Mouse (Mus musculus) splenic B cell, adult 2 months (primary cell): Measurements from ENCODE around the gene Zbtb32.

Experiments used
- DNase-seq: peaks from one replicate; pipeline ENCODE4 v3.0.0-alpha.2; 2011; ENCODE audit warnings: low read depth, low spot score
- H3K27me3 ChIP-seq: 2 replicates; pipeline ENCODE4 v1.6.1; 2012; ENCODE audit warnings: mild to moderate bottlenecking, low read length, moderate library complexity, mixed read lengths; ENCODE audit not compliant: control insufficient read depth, poor library complexity, insufficient read depth, severe bottlenecking
- H3K36me3 ChIP-seq: 2 replicates; pipeline ENCODE4 v1.6.1; 2012; ENCODE audit warnings: mild to moderate bottlenecking, low read length, moderate library complexity, mixed read lengths; ENCODE audit not compliant: control insufficient read depth, poor library complexity, insufficient read depth, severe bottlenecking

Zbtb32 gene

GRCm38 (mm10) chr7:30591605-30591951 lies 7.1 kb downstream of the Zbtb32 start:
- Histone ChIP-seq H3K36me3 (no peaks in the 10 kb centered on the region; the same call in 1 of the 2 replicates), H3K27me3 (no peaks in the 10 kb centered on the region)
- no peak for DNase-seq

GRCm38 (mm10) chr7:30590927-30591604 lies 7.6 kb downstream of the Zbtb32 start:
- DNase-seq: no peak
- no peaks in the 10 kb centered on the region for H3K27me3 ChIP-seq
- no peaks in the 10 kb centered on the region; the same call in 1 of the 2 replicates for H3K36me3 ChIP-seq

DNA sequence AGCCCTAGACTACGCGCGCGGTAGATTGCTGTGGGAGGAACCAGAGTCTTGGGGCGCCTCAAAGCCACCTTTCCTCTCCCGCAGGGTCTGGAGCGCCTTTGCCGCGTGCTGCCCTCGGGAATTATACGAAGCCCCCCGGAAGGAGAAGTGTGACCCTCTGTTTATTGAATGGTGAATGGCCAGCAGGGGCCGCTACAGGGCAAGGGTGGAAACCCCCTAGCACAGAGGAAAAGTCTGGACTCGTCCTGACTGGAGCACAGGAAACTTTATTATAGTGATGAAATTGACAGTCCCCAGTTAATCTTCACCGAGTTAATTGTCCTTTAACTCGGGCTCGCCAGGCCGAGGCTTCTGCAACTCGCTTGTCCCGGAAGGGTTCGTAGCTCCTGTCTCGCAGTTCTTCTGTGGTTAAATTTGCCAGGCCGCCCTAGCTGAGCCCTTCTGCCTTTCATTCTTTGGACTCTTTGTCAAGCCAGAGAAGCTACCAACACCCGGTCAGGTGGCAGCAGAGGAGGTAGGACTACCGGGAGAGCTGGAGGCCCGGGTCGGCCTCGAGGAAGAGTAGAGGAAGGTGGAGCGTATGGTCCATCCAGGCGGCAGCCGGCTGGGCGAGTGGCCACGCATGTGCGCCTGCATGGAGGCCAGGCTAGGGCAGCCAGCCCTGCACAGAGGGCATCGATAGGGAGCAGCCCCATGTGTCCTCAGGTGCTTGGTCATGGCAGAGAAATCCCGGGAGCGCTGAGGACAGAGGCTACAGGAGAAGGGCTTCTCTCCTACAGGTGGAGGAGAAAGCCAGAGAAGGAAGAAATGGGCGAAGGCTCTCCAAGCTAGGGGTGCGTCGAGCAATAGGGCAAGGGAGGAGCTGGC lies 9.0 kb downstream of the Zbtb32 start:
- no peaks in the 10 kb centered on the region; the same call in 1 of the 2 replicates for H3K36me3 ChIP-seq
- DNase-seq: peak; percentile 79
- H3K27me3 ChIP-seq: no peaks in the 10 kb centered on the region

DNA sequence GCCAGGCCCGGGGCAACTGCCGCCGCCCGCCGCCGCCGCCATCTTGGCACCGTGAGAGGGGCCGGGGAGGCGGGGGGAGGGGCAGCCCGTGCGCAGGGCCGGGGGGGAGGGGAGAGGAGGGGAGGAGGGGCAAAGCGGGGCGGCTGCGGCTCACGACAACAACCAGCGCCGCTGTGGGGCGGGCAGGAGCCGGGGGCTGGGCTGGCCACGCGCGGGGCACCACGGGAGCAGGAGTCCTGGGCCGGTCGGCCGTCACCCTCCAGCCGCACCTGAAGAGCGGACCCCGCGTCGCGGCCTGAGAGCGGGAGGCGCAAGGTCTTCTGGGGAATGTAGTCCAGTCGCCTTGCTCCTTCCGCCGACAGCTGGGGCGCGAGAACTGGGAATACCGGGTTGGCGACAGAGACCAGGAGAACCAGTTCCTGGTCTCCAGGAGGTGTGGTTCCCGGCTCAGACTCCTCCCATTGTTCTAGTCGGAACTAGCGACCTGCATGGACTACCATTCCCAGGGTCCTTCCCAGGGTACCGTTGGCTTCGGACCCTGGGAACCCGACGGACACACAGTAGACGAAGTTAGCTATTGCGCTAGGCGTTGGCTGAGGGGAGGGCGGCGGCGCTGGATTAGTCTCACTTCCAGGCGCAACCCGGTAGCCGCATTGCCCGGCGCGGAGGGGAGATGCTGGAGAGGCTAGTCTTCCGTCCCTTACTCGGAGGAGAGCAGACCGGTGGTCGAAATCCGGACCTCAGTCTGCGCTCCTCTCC lies 9.9 kb downstream of the Zbtb32 start, which contains the start of gene Kmt2b:
Gene Kmt2b (minus strand): TSS at position 51 of the 759 bp plus-strand sequence.
- H3K27me3 ChIP-seq: no peaks in the 10 kb centered on the region
- H3K36me3 ChIP-seq: no peaks in the 10 kb centered on the region; the same call in 1 of the 2 replicates
- DNase-seq: peak; percentile 94

- peak; percentile 56 for DNase-seq
- no peaks in the 10 kb centered on the region for H3K27me3 ChIP-seq
Observed at GRCm38 (mm10) chr7:30587842-30588667, 10.7 kb downstream of the Zbtb32 start.

DNA sequence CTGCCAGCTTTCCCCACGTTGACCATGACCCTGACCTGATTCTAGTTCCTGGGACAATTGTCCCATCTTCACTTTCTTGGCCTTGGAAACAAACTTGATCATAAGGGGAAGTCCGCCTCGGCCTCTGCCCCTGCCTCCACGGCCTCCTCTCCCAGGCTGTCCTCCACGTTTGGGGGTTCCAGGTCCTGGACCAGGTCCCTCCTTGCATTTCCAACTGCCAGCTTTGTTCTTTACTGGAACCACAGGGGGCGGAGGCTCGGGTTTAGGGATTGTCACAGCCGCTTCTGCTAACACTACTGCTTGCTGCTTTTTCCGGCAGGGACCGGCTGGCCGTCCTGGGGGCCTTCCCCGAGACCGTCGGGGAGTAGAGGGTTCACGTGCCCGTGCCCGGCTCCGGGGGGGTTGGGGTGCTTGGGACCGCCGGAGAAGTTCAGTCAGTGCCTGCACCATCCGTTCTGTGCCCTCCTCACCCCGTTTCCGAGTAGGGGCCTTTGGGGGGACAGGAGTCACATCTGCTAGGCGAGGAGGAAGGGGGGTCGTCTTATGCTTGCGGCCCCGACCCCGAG lies 12.2 kb downstream of the Zbtb32 start:
- no peaks in the 10 kb centered on the region for H3K27me3 ChIP-seq
- no peak for DNase-seq
- peaks cover 3% of the 10 kb centered on the region; the same call in 1 of the 2 replicates for H3K36me3 ChIP-seq

More at GRCm38 (mm10) chr7:30587842-30588667, 10.7 kb downstream of the Zbtb32 start:
- H3K36me3 ChIP-seq: no peaks in the 10 kb centered on the region; the same call in 1 of the 2 replicates

- Histone ChIP-seq H3K27me3 (no peaks in the 10 kb centered on the region), H3K36me3 (peaks cover 7% of the 10 kb centered on the region; the same call in 1 of the 2 replicates)
- no peak for DNase-seq
Observed at GRCm38 (mm10) chr7:30585170-30585569, 13.5 kb downstream of the Zbtb32 start.

DNA sequence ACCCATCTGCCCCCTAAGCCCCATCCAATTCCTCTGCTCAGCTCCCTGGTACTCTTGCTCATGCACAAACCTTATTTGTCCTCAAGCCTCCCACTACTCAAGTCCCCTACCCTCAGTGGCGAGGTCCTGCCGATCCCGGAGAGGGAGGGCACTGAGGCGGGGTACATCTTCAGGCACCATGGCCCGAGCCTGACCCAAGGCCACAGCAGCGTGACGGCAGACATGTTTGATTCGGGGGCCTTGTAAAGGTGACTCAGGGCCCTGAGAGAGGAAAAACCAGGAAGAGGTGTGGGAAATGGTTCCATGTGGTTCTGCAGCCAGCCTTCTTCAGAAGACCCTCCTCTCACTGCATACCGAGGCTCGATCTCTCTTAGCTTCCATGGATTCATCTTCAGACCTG lies 14.4 kb downstream of the Zbtb32 start:
- DNase-seq: no peak
- H3K36me3 ChIP-seq: peaks cover 12% of the 10 kb centered on the region
- H3K27me3 ChIP-seq: no peaks in the 10 kb centered on the region

DNA sequence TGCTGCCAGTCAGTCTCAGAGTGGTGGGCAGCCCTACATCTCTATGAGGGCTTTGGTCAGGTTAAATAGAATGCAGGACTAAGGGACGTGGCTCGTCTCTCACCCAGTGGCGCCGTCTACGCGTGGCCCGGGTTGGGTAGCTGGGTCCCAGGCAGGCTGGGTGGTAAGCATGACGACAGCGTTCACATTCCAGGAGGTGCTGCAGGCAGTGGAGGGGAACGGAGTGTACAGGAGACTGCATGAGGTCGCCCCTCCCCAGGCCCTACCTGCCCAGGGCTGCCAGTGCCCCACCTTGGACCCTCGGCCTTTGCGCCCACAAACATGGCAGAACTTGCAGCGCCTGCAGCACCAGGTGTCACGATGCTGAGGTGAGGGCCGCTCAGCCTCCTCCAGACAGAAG lies 17.2 kb downstream of the Zbtb32 start:
- Histone ChIP-seq H3K27me3 (no peaks in the 10 kb centered on the region), H3K36me3 (peaks cover 17% of the 10 kb centered on the region)
- no peak for DNase-seq

- Histone ChIP-seq H3K36me3 (peaks cover 21% of the 10 kb centered on the region), H3K27me3 (no peaks in the 10 kb centered on the region)
- DNase-seq: no peak
Observed at GRCm38 (mm10) chr7:30579950-30580349, 18.8 kb downstream of the Zbtb32 start.

- Histone ChIP-seq H3K36me3 (peaks cover 31% of the 10 kb centered on the region), H3K27me3 (no peaks in the 10 kb centered on the region)
- DNase-seq: no peak
Observed at GRCm38 (mm10) chr7:30572969-30573368, 25.7 kb downstream of the Zbtb32 start.

DNA sequence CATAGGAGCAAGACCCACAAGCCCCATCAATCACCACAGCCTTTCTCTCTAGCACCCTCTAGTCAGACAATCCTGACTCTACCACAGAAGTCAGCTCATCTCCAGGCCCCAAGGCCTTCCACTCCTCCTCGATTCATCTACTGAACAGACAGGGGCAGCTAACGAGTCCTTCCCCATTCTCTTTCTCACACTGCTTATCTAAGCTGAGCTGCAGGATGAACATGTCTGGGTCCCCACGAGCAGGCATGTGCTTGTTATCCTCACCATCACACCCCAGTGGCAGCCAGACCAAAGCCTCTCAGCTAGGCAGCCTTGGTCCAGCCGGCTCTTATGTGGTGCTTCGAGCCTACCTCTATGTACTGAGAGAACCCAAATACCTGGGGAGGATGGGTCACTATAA lies 26.3 kb downstream of the Zbtb32 start:
- DNase-seq: no peak
- peaks cover 31% of the 10 kb centered on the region for H3K36me3 ChIP-seq
- no peaks in the 10 kb centered on the region for H3K27me3 ChIP-seq

- Histone ChIP-seq H3K36me3 (peaks cover 22% of the 10 kb centered on the region), H3K27me3 (no peaks in the 10 kb centered on the region)
- no peak for DNase-seq
Observed at GRCm38 (mm10) chr7:30567555-30567954, 31.2 kb downstream of the Zbtb32 start.

DNA sequence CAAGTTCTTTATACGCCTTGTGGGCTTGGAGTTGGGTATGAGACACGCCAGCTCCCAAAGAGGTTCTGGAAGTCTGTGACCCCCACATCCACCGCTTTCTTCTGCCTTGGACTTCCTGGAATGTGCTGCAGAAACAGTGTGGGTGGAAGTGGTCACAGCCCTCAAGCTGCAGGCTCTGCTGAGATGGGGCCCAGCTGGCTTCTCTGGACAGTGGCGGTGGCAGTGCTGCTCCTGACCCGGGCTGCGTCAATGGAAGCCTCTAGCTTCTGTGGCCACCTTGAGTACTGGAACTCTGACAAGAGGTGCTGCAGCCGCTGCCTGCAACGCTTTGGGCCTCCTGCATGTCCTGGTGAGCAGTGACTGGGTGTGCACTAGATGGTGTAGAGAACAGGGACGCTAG lies 32.7 kb downstream of the Zbtb32 start:
- DNase-seq: no peak
- Histone ChIP-seq H3K36me3 (peaks cover 23% of the 10 kb centered on the region), H3K27me3 (no peaks in the 10 kb centered on the region)
